Mouse (Mus musculus): ENCODE measurements around the gene Arhgap23. TPM values are rescaled to one million over a fixed set of nuclear protein-coding genes. Genes with fewer than 3 reads are reported as not detected.

Gene Arhgap23
- polyA plus RNA-seq (2012; rRNA removed) = 14.9 and 17.1 TPM in 2 replicates

GRCm38 (mm10) chr11:97415330-97415711 is at the start of gene Arhgap23:
Arhgap23 (plus strand) TSS chr11:97415533.
- DNase-seq = peak; percentile 69
- Histone ChIP-seq H3K36me3 (ENCODE audit: control insufficient read depth, insufficient read depth, low read length) (no peaks in the 10 kb centered on the region), H3K27me3 (replicated peaks; ENCODE audit: control insufficient read depth, insufficient read depth, low read length) (no peaks in the 10 kb centered on the region), H3K4me1 (ENCODE audit: control insufficient read depth, insufficient read depth, low read length) (peaks cover 3% of the 10 kb centered on the region; the same call in 1 of the 2 replicates), H3K27ac (ENCODE audit: insufficient read depth, low read depth, low read length) (no peak within 1 kb of the TSS), H3K4me3 (ENCODE audit: insufficient read depth, low read depth, low read length) (peak within 1 kb of the TSS; percentile 76)
- no peak for TF ChIP-seq CTCF (conservative IDR thresholded peaks at IDR 0.05; ENCODE audit: insufficient read depth, insufficient read length, low read depth, low read length)
- no peak for TF ChIP-seq POLR2A (IDR thresholded peaks at IDR 0.05; ENCODE audit: low read depth, low read length)
- WGBS = under 1% methylated on average over 29 of the region's 29 CpGs

DNA sequence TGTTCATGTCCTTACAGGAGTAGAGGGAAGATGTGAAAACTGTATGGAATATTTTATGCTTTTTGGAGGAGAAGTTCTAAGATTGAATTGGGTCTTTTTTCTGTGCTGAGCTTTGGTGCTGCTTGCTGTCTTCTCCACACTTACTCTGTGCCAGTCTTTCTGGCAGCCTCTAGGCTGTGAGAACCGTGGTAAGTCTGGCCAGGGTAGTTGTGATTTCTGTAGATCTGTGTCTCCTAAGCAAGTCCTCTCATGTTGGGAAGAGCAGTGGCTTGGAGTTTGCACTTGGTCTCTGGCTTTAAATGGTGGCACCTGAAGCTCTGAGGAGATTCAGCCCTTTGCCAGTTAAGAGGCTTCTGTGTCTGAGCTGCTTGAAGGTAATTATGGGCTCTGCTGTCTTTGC is 49.8 kb upstream of the Arhgap23 start:
- Histone ChIP-seq H3K36me3 (ENCODE audit: control insufficient read depth, insufficient read depth, low read length) (no peaks in the 10 kb centered on the region), H3K4me1 (ENCODE audit: control insufficient read depth, insufficient read depth, low read length) (peaks cover 16% of the 10 kb centered on the region), H3K4me3 (ENCODE audit: insufficient read depth, low read depth, low read length) (no peak overlapping the region), H3K27ac (ENCODE audit: insufficient read depth, low read depth, low read length) (no peak overlapping the region), H3K27me3 (replicated peaks; ENCODE audit: control insufficient read depth, insufficient read depth, low read length) (no peaks in the 10 kb centered on the region)
- DNase-seq = no peak
- 50% methylated on average over 1 of the region's 1 CpGs for WGBS
- no peak for TF ChIP-seq CTCF (conservative IDR thresholded peaks at IDR 0.05; ENCODE audit: insufficient read depth, insufficient read length, low read depth, low read length)
- TF ChIP-seq POLR2A (IDR thresholded peaks at IDR 0.05; ENCODE audit: low read depth, low read length) = no peak

DNA sequence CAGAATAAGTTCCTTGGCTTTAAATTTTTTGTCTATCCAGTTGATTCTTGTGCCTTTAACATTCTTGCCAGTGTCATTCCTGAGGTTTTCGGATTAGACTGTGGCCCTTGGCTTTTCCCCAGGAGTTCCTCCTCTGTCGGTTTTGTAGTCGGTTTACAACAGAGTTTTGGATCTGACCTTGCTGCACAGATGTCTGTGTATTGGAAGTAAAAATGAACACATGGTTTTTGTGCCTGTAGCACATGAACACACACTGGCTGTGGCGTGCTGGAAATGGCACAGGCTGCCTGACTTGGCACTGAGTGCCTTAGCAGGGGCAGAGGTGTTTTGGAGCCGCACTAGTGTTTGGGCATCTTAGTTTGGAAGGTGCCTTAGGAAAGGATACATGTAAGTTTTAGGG is 46.8 kb upstream of the Arhgap23 start:
- 50% methylated on average over 5 of the region's 5 CpGs for WGBS
- no peaks in the 10 kb centered on the region for H3K36me3 ChIP-seq (ENCODE audit: control insufficient read depth, insufficient read depth, low read length)
- peak; percentile 53 for DNase-seq
- peaks cover 26% of the 10 kb centered on the region for H3K4me1 ChIP-seq (ENCODE audit: control insufficient read depth, insufficient read depth, low read length)
- no peaks in the 10 kb centered on the region for H3K27me3 ChIP-seq (replicated peaks; ENCODE audit: control insufficient read depth, insufficient read depth, low read length)
- no peak for TF ChIP-seq CTCF (conservative IDR thresholded peaks at IDR 0.05; ENCODE audit: insufficient read depth, insufficient read length, low read depth, low read length)
- H3K27ac ChIP-seq (ENCODE audit: insufficient read depth, low read depth, low read length) = no peak overlapping the region
- H3K4me3 ChIP-seq (ENCODE audit: insufficient read depth, low read depth, low read length) = no peak overlapping the region

GRCm38 (mm10) chr11:97370329-97371091 is 44.8 kb upstream of the Arhgap23 start:
- Histone ChIP-seq H3K27me3 (replicated peaks; ENCODE audit: control insufficient read depth, insufficient read depth, low read length) (no peaks in the 10 kb centered on the region), H3K36me3 (ENCODE audit: control insufficient read depth, insufficient read depth, low read length) (no peaks in the 10 kb centered on the region; the same call in 1 of the 2 replicates), H3K4me1 (ENCODE audit: control insufficient read depth, insufficient read depth, low read length) (peaks cover 19% of the 10 kb centered on the region; the same call in 1 of the 2 replicates), H3K27ac (ENCODE audit: insufficient read depth, low read depth, low read length) (0 out of 2 replicates have a peak overlapping the region, but pooled peaks have one; percentile 41), H3K4me3 (ENCODE audit: insufficient read depth, low read depth, low read length) (no peak overlapping the region)
- no peak for TF ChIP-seq POLR2A (IDR thresholded peaks at IDR 0.05; ENCODE audit: low read depth, low read length)
- TF ChIP-seq CTCF (conservative IDR thresholded peaks at IDR 0.05; ENCODE audit: insufficient read depth, insufficient read length, low read depth, low read length) = no peak
- peak; percentile 89 for DNase-seq
- 33% methylated on average over 7 of the region's 7 CpGs for WGBS

GRCm38 (mm10) chr11:97372159-97372864 is 43.0 kb upstream of the Arhgap23 start:
- 83% methylated on average over 6 of the region's 6 CpGs for WGBS
- Histone ChIP-seq H3K4me3 (ENCODE audit: insufficient read depth, low read depth, low read length) (no peak overlapping the region), H3K36me3 (ENCODE audit: control insufficient read depth, insufficient read depth, low read length) (no peaks in the 10 kb centered on the region; the same call in 1 of the 2 replicates), H3K27ac (ENCODE audit: insufficient read depth, low read depth, low read length) (no peak overlapping the region), H3K4me1 (ENCODE audit: control insufficient read depth, insufficient read depth, low read length) (peaks cover 23% of the 10 kb centered on the region; the same call in 1 of the 2 replicates), H3K27me3 (replicated peaks; ENCODE audit: control insufficient read depth, insufficient read depth, low read length) (no peaks in the 10 kb centered on the region)
- DNase-seq = no peak
- TF ChIP-seq CTCF (conservative IDR thresholded peaks at IDR 0.05; ENCODE audit: insufficient read depth, insufficient read length, low read depth, low read length) = no peak
- TF ChIP-seq POLR2A (IDR thresholded peaks at IDR 0.05; ENCODE audit: low read depth, low read length) = no peak

DNA sequence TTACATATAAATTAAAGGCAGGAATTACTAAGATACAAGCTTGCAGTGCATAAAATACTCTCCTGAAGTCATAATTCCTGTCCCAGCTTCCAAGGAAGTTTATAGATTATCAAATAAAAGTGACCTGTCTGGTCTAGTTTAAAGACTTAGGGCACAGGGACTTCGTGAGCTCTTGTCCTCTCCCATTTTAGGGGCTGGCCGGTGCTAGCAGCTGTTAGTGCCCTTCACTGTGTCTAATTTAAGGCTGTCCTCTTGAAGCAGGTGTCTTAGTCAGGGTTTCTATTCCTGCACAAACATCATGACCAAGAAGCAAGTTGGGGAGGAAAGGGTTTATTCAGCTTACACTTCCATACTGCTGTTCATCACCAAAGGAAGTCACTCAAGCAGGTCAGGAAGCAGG is 41.9 kb upstream of the Arhgap23 start:
- no peak for DNase-seq
- Histone ChIP-seq H3K4me3 (ENCODE audit: insufficient read depth, low read depth, low read length) (no peak overlapping the region), H3K4me1 (ENCODE audit: control insufficient read depth, insufficient read depth, low read length) (peaks cover 20% of the 10 kb centered on the region; the same call in 1 of the 2 replicates), H3K27ac (ENCODE audit: insufficient read depth, low read depth, low read length) (no peak overlapping the region), H3K27me3 (replicated peaks; ENCODE audit: control insufficient read depth, insufficient read depth, low read length) (no peaks in the 10 kb centered on the region), H3K36me3 (ENCODE audit: control insufficient read depth, insufficient read depth, low read length) (peaks cover 1% of the 10 kb centered on the region; the same call in 1 of the 2 replicates)
- WGBS = 87% methylated on average over 2 of the region's 2 CpGs
- TF ChIP-seq CTCF (conservative IDR thresholded peaks at IDR 0.05; ENCODE audit: insufficient read depth, insufficient read length, low read depth, low read length) (no peak), POLR2A (IDR thresholded peaks at IDR 0.05; ENCODE audit: low read depth, low read length) (no peak)

DNA sequence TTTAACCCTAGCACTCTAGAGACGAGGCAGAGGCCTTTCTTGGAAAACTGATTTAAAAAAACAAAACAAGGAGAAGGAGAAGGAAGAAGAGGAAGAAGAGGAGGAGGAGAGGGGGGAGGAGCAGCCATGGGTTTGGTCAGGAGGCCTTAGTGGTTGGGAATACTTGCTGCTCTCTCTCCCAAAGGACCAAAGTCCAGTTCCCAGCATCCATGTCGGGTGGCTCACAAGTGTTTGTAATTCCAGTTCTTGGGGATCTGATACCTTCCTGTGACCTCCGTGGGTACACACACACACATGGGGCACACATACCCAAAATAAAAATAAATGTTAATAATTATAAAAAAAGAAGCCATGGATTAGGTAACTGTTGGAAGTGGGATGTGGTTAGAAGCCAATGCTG is 35.3 kb upstream of the Arhgap23 start:
- Histone ChIP-seq H3K4me3 (ENCODE audit: insufficient read depth, low read depth, low read length) (no peak overlapping the region), H3K36me3 (ENCODE audit: control insufficient read depth, insufficient read depth, low read length) (peaks cover 3% of the 10 kb centered on the region; the same call in 1 of the 2 replicates), H3K27me3 (replicated peaks; ENCODE audit: control insufficient read depth, insufficient read depth, low read length) (no peaks in the 10 kb centered on the region), H3K4me1 (ENCODE audit: control insufficient read depth, insufficient read depth, low read length) (peaks cover 21% of the 10 kb centered on the region; the same call in 1 of the 2 replicates), H3K27ac (ENCODE audit: insufficient read depth, low read depth, low read length) (no peak overlapping the region)
- DNase-seq = peak; percentile 86
- 44% methylated on average over 3 of the region's 3 CpGs for WGBS
- TF ChIP-seq CTCF (conservative IDR thresholded peaks at IDR 0.05; ENCODE audit: insufficient read depth, insufficient read length, low read depth, low read length) (no peak), POLR2A (IDR thresholded peaks at IDR 0.05; ENCODE audit: low read depth, low read length) (no peak)

Data from kidney, adult 2 months (tissue).